Mouse (Mus musculus) thymus, adult 2 months (tissue): ENCODE measurements around the gene Synpo2. TPM values are rescaled to one million over a fixed set of nuclear protein-coding genes. Genes with fewer than 3 reads are reported as not detected.

Source experiments
- DNase-seq: peaks from one replicate; pipeline ENCODE4 v3.0.0; 2021
- H3K27ac ChIP-seq: fragments of 200-500 bp; 2 replicates; pipeline ENCODE4 v1.5.1; 2012; ENCODE audit warnings: low read length, control low read depth; ENCODE audit not compliant: control insufficient read depth, insufficient read depth
- H3K27me3 ChIP-seq: fragments of 200-500 bp; 2 replicates; pipeline ENCODE4 v1.6.1; 2012; ENCODE audit warnings: mild to moderate bottlenecking, low read length, moderate library complexity, mixed read lengths; ENCODE audit not compliant: control insufficient read depth, insufficient read depth
- H3K36me3 ChIP-seq: fragments of 200-500 bp; 2 replicates; pipeline ENCODE4 v1.6.1; 2012; ENCODE audit warnings: mild to moderate bottlenecking, low read length, moderate library complexity; ENCODE audit not compliant: control insufficient read depth, insufficient read depth
- H3K4me1 ChIP-seq: fragments of 200-500 bp; replicated peaks from 2 replicates; pipeline ENCODE4 v1.6.1; 2012; ENCODE audit warnings: low read length; ENCODE audit not compliant: control insufficient read depth, insufficient read depth
- H3K4me3 ChIP-seq: fragments of 200-500 bp; 2 replicates; pipeline ENCODE4 v1.5.1; 2012; ENCODE audit warnings: mild to moderate bottlenecking, low read length, control low read depth, moderate library complexity; ENCODE audit not compliant: control insufficient read depth, insufficient read depth
- CTCF ChIP-seq: fragments of 200-500 bp; IDR thresholded peaks from 2 replicates; pipeline ENCODE4 v1.5.1; 2012; ENCODE audit warnings: mild to moderate bottlenecking, control low read depth, low read length, moderate library complexity, borderline replicate concordance; ENCODE audit not compliant: control insufficient read depth, poor library complexity, insufficient read depth; ENCODE audit errors: extremely low read depth
- POLR2A ChIP-seq: fragments of 200-500 bp; IDR thresholded peaks from 2 replicates; pipeline ENCODE4 v1.6.1; 2012; ENCODE audit warnings: mild to moderate bottlenecking, low read length, control low read depth, moderate library complexity; ENCODE audit not compliant: control insufficient read depth, poor library complexity, insufficient read depth; ENCODE audit errors: extremely low read depth
- WGBS: fragments of 180-500 bp; shearing (Covaris S2); methylation state at CpG from one replicate; pipeline ENCODE4 v1.1.7; 2018; 5-methylcytosine and 5-hydroxymethylcytosine counted together
- polyA plus RNA-seq: library from polyadenylated mRNA; depleted of rRNA; stranded (reverse); fragments of >200 nt; gene quantifications from 2 replicates; pipeline ENCODE4 v1.2.3, GENCODE M21; 2012

The Synpo2 gene
- polyA plus RNA-seq, 1 experiment: 8.7 TPM

DNA sequence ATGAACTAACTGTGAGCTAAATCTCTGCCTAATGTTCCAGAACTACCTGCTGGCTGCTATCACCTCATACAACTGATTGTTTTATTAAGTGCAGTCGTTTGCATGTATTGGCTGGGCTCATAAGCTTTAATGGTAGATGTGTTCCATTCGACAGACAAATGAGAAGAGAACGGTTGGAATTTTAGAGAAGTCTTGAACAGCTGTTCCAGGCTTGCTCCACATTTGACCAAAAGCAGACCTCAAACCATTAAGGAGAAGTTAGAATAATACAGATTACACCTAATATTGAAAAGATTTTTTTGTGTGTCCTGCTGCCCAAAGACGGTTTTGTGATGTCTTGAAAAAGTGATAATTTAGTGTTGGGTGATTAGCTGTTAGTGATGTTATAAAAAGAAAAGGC lies 27.1 kb downstream of the Synpo2 start:
- Histone ChIP-seq H3K27ac (no peak overlapping the region), H3K4me3 (no peak overlapping the region), H3K4me1 (no peaks in the 10 kb centered on the region), H3K36me3 (no peaks in the 10 kb centered on the region), H3K27me3 (no peaks in the 10 kb centered on the region)
- WGBS: 84% methylated on average over 4 of the region's 4 CpGs
- TF ChIP-seq POLR2A (no peak), CTCF (no peak)
- no peak for DNase-seq

DNA sequence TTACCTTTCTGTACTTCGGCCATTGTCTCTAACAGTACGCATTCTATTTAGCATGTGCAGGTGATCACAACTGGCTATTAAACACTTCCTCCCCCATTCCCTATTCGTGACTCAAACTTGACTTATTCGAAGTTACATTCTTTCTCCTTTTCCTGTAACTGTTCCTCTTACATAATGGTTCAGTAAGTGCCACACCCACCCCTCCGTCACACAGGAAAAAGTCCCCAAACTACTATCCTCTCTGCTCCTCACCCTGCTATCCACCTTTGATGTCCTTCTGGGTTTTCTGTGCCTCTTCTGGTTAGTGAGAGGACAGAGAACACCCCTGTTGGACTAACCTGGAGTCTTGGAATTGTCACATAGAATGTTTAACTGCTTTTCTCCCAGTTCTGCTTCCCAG lies 28.6 kb downstream of the Synpo2 start:
- 30% methylated on average over 5 of the region's 5 CpGs for WGBS
- H3K27ac ChIP-seq: no peak overlapping the region
- no peaks in the 10 kb centered on the region for H3K36me3 ChIP-seq
- no peaks in the 10 kb centered on the region for H3K4me1 ChIP-seq
- no peaks in the 10 kb centered on the region for H3K27me3 ChIP-seq
- DNase-seq: no peak
- TF ChIP-seq POLR2A (no peak), CTCF (no peak)
- no peak overlapping the region for H3K4me3 ChIP-seq

DNA sequence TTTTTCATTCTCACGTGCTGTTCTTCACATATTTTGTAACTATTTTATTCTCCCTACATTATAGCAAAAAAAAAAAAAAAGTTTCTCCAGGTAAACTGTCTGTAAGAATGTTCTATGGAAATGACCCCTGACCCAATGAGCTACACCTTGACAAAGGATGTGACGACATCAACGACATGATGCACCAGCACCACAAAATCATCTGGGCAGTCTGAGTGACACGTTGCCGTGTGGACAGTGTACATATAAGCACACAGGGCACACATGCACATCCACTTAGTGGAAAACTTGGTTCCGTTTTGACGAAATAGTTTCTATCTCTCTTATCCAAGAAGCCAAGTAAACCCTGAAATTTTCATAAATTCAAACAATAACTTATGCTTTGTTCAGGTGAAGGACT lies 30.5 kb downstream of the Synpo2 start:
- no peak for DNase-seq
- no peaks in the 10 kb centered on the region for H3K36me3 ChIP-seq
- no peak overlapping the region for H3K27ac ChIP-seq

DNA sequence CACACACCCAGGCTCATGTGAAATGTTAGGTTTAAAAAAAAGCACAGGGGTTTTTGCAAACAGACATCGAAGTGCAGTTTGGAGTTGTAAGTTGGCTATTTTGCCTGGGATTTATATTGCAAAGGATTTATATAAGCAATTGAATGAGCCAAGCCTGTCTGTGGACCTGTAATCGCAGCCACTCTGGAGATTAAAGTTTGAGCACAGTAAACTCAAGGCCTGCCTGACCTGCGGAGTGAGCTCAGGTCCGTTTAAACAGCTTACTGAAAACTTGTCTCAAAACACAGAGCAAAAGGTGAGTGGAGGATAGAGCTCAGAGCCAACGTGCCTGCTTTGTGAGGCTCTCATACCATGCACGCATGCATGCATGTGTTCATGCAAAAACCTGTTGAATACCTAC lies 30.9 kb downstream of the Synpo2 start:
- no peaks in the 10 kb centered on the region for H3K4me1 ChIP-seq
- WGBS: 91% methylated on average over 6 of the region's 6 CpGs
- no peak overlapping the region for H3K4me3 ChIP-seq
- H3K27ac ChIP-seq: no peak overlapping the region
- TF ChIP-seq POLR2A (no peak), CTCF (no peak)
- no peaks in the 10 kb centered on the region for H3K27me3 ChIP-seq
- DNase-seq: no peak
- H3K36me3 ChIP-seq: no peaks in the 10 kb centered on the region

More for the DNA sequence above, 30.5 kb downstream of the Synpo2 start:
- Histone ChIP-seq H3K4me3 (no peak overlapping the region), H3K4me1 (no peaks in the 10 kb centered on the region), H3K27me3 (no peaks in the 10 kb centered on the region)
- whole genome bisulfite sequencing: 92% methylated on average over 7 of the region's 7 CpGs
- no peak for TF ChIP-seq CTCF
- TF ChIP-seq POLR2A: no peak

DNA sequence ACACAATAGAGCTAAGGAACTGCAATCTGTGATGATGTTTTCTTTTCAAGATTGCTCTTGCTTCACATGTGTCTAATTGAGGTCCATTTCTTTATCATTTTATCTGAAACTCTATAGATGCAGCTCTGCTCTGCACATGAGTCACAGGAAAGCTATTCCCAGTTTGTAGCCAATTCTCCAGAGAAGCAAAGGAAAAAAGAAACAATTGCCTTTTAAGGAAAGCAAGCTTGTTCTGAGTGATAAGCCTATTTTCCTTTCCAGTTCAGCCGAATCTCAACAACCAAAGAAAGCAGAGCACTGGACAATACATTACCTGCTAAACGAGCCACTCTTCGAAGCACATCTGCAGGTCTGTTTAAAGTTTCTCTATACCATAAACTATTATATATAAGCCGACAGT lies 31.3 kb downstream of the Synpo2 start:
- Histone ChIP-seq H3K27ac (no peak overlapping the region), H3K4me3 (no peak overlapping the region), H3K36me3 (no peaks in the 10 kb centered on the region), H3K4me1 (no peaks in the 10 kb centered on the region), H3K27me3 (no peaks in the 10 kb centered on the region)
- DNase-seq: no peak
- WGBS: 86% methylated on average over 4 of the region's 4 CpGs
- TF ChIP-seq POLR2A: no peak
- TF ChIP-seq CTCF: no peak

DNA sequence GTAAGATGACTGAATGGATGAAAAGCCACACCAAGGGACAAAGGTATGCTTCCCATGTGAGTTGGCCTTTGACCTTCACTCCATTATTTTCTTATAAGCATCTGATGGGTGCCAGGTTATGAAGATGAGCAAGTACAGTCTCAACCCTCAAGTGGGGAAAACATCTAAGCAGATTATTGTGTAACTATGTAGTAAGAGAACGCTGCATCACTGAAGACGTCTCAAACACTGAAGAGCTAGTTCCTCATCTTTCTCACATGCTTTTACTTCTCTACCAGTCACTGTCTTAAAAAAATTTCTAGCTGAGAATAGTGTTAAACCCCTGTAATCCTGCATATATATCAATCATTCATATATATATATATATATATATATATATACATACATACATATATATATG lies 34.2 kb downstream of the Synpo2 start:
- Histone ChIP-seq H3K27me3 (no peaks in the 10 kb centered on the region), H3K4me1 (no peaks in the 10 kb centered on the region), H3K36me3 (no peaks in the 10 kb centered on the region), H3K4me3 (no peak overlapping the region), H3K27ac (no peak overlapping the region)
- no peak for DNase-seq
- WGBS: 70% methylated on average over 2 of the region's 2 CpGs
- TF ChIP-seq CTCF (no peak), POLR2A (no peak)

DNA sequence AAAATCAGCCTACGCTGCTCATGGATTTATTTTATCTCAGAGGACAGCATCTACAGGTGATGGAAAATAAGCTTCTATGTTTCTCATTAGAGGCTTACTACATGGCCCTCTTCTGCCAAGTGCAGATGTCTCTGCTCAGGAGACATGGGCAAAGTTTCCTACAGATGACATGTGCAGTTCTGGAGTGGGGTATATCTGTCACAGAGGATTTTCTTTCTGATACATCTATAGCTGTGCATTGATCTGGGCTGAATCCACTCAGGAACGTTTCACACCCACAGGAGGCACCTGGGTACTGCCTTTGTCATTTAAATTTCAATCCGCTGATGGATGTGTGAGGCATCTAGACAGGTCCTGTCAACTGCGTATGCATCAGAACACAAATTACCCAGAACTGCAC lies 42.2 kb downstream of the Synpo2 start:
- Histone ChIP-seq H3K4me1 (no peaks in the 10 kb centered on the region), H3K27me3 (no peaks in the 10 kb centered on the region), H3K27ac (no peak overlapping the region), H3K4me3 (no peak overlapping the region), H3K36me3 (no peaks in the 10 kb centered on the region)
- TF ChIP-seq POLR2A: no peak
- no peak for TF ChIP-seq CTCF
- DNase-seq: no peak
- WGBS: 92% methylated on average over 4 of the region's 4 CpGs
